Mouse (Mus musculus): ENCODE measurements at regions not wholly inside any gene's neighbourhood (a gene's known extent, or its start where the extent isn't known, plus 50 kb on each side); places are given as distances from the start of the nearest gene placed in this dataset.

GRCm38 (mm10) chr5:12209631-12210030 is 173.6 kb upstream of the Sema3d start:
- Histone ChIP-seq H3K36me3 (ENCODE audit: control insufficient read depth, insufficient read depth) (no peaks in the 10 kb centered on the region), H3K27ac (ENCODE audit: low read depth, low read length) (no peak overlapping the region), H3K4me1 (replicated peaks; ENCODE audit: control insufficient read depth, insufficient read depth, low read length) (no peaks in the 10 kb centered on the region), H3K27me3 (replicated peaks; ENCODE audit: control insufficient read depth, insufficient read depth, low read length) (no peaks in the 10 kb centered on the region), H3K4me3 (ENCODE audit: low read depth, low read length) (no peak overlapping the region), H3K9ac (ENCODE audit: low read depth, low read length) (no peak overlapping the region), H3K9me3 (ENCODE audit: control insufficient read depth) (no peaks in the 10 kb centered on the region), H3K4me2 (replicated peaks; ENCODE audit: low read depth) (no peak overlapping the region)
- 61% methylated on average over 1 of the region's 1 CpGs for WGBS
- TF ChIP-seq CTCF (IDR thresholded peaks at IDR 0.05; ENCODE audit: low read depth), result no peak
- ATAC-seq, result no peak

- Histone ChIP-seq H3K27ac (ENCODE audit: low read depth, low read length) (no peak overlapping the region), H3K4me1 (replicated peaks; ENCODE audit: control insufficient read depth, insufficient read depth, low read length) (no peaks in the 10 kb centered on the region), H3K27me3 (replicated peaks; ENCODE audit: control insufficient read depth, insufficient read depth, low read length) (no peaks in the 10 kb centered on the region), H3K36me3 (ENCODE audit: control insufficient read depth, insufficient read depth) (no peaks in the 10 kb centered on the region), H3K4me2 (replicated peaks; ENCODE audit: low read depth) (no peak overlapping the region), H3K9ac (ENCODE audit: low read depth, low read length) (no peak overlapping the region), H3K9me3 (ENCODE audit: control insufficient read depth) (no peaks in the 10 kb centered on the region), H3K4me3 (ENCODE audit: low read depth, low read length) (no peak overlapping the region)
- no peak for ATAC-seq
- TF ChIP-seq CTCF (IDR thresholded peaks at IDR 0.05; ENCODE audit: low read depth), result no peak
- 82% methylated on average over 3 of the region's 3 CpGs for WGBS
Measured at GRCm38 (mm10) chr5:12213448-12213847, 169.7 kb upstream of the Sema3d start.

DNA sequence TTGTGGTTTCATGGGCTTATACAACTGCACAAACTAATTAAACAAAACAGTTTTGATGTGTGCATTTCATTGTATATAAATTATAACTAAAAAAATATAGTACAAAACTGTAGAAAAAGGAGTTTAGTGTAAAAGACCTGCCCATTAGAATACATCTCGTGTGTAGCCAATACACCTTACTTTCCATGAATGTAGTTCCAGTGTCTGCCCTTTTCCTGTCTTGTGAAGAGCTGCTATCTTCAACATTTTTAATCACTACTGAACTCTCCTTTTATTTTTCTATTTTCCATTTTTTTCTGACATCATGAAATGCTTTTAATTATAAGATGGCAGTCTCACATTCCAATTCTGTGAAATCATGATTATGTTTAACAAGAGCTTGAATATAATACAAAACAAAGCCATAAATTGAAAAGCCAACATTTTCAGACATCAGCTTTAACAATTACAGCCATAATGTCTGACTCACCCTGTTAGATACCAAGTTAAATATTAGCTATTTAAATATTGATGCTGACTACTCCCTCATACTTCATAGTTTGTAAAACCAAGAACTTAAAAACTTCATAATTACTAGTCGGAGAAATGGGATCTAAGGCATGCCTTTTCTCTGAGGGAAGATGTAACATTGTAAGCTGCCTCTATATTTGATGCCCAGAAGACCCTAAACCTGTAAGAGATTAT is 163.6 kb upstream of the Sema3d start:
- Histone ChIP-seq H3K4me3 (ENCODE audit: low read depth, low read length) (no peak overlapping the region), H3K4me1 (replicated peaks; ENCODE audit: control insufficient read depth, insufficient read depth, low read length) (no peaks in the 10 kb centered on the region), H3K27me3 (replicated peaks; ENCODE audit: control insufficient read depth, insufficient read depth, low read length) (no peaks in the 10 kb centered on the region), H3K9me3 (ENCODE audit: control insufficient read depth) (no peaks in the 10 kb centered on the region), H3K27ac (ENCODE audit: low read depth, low read length) (no peak overlapping the region), H3K9ac (ENCODE audit: low read depth, low read length) (no peak overlapping the region), H3K4me2 (replicated peaks; ENCODE audit: low read depth) (no peak overlapping the region), H3K36me3 (ENCODE audit: control insufficient read depth, insufficient read depth) (no peaks in the 10 kb centered on the region)
- 45% methylated on average over 2 of the region's 2 CpGs for WGBS
- no peak for ATAC-seq
- TF ChIP-seq CTCF (IDR thresholded peaks at IDR 0.05; ENCODE audit: low read depth), result no peak

- Histone ChIP-seq H3K27me3 (replicated peaks; ENCODE audit: control insufficient read depth, insufficient read depth, low read length) (no peaks in the 10 kb centered on the region), H3K4me2 (replicated peaks; ENCODE audit: low read depth) (no peak overlapping the region), H3K9me3 (ENCODE audit: control insufficient read depth) (no peaks in the 10 kb centered on the region), H3K4me3 (ENCODE audit: low read depth, low read length) (no peak overlapping the region), H3K4me1 (replicated peaks; ENCODE audit: control insufficient read depth, insufficient read depth, low read length) (no peaks in the 10 kb centered on the region), H3K9ac (ENCODE audit: low read depth, low read length) (no peak overlapping the region), H3K36me3 (ENCODE audit: control insufficient read depth, insufficient read depth) (no peaks in the 10 kb centered on the region), H3K27ac (ENCODE audit: low read depth, low read length) (no peak overlapping the region)
- TF ChIP-seq CTCF (IDR thresholded peaks at IDR 0.05; ENCODE audit: low read depth), result no peak
- WGBS, result 78% methylated on average over 1 of the region's 1 CpGs
- no peak for ATAC-seq
Measured at GRCm38 (mm10) chr5:12222622-12223021, 160.6 kb upstream of the Sema3d start.

DNA sequence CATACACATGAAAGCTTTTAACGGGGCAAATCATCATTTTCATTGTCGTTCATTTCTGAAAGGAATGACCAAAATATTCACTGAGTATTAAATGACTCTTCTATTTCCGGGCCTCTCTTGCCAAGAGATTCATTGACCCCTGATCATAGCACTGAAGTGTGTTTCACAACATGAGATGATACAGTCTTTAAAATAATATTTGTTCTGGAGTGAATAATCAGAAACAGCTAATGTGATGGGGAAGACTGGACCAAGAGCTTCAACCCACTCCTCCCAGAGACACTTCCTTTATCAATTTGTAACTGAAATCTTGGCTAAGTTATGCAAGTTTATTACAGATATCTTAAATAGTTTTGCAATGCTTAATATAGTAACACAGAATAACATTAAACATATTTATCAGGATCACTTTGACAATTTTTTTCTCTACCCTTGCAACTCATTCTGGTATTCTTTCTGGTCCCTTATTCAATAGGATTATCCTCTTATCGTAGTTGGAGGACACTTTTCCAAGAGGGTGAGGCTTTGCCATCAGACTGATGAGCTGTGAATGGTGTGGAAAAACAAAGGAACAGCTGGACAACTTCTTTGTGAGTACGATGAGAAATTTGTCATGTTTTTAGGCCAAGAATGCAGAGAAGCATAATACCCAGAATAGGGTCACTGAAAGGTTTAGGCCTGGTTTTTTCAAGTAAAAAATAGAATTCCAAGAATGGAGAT is 149.6 kb upstream of the Sema3d start:
- no peak for ATAC-seq
- Histone ChIP-seq H3K4me2 (replicated peaks; ENCODE audit: low read depth) (no peak overlapping the region), H3K9ac (ENCODE audit: low read depth, low read length) (no peak overlapping the region), H3K27me3 (replicated peaks; ENCODE audit: control insufficient read depth, insufficient read depth, low read length) (no peaks in the 10 kb centered on the region), H3K4me1 (replicated peaks; ENCODE audit: control insufficient read depth, insufficient read depth, low read length) (no peaks in the 10 kb centered on the region), H3K9me3 (ENCODE audit: control insufficient read depth) (no peaks in the 10 kb centered on the region), H3K27ac (ENCODE audit: low read depth, low read length) (no peak overlapping the region), H3K4me3 (ENCODE audit: low read depth, low read length) (no peak overlapping the region), H3K36me3 (ENCODE audit: control insufficient read depth, insufficient read depth) (no peaks in the 10 kb centered on the region)
- WGBS, result 71% methylated on average over 5 of the region's 5 CpGs
- TF ChIP-seq CTCF (IDR thresholded peaks at IDR 0.05; ENCODE audit: low read depth), result no peak

- Histone ChIP-seq H3K4me2 (replicated peaks; ENCODE audit: low read depth) (no peak overlapping the region), H3K27me3 (replicated peaks; ENCODE audit: control insufficient read depth, insufficient read depth, low read length) (no peaks in the 10 kb centered on the region), H3K4me3 (ENCODE audit: low read depth, low read length) (no peak overlapping the region), H3K9me3 (ENCODE audit: control insufficient read depth) (no peaks in the 10 kb centered on the region), H3K27ac (ENCODE audit: low read depth, low read length) (no peak overlapping the region), H3K9ac (ENCODE audit: low read depth, low read length) (no peak overlapping the region), H3K36me3 (ENCODE audit: control insufficient read depth, insufficient read depth) (no peaks in the 10 kb centered on the region), H3K4me1 (replicated peaks; ENCODE audit: control insufficient read depth, insufficient read depth, low read length) (no peaks in the 10 kb centered on the region)
- TF ChIP-seq CTCF (IDR thresholded peaks at IDR 0.05; ENCODE audit: low read depth), result no peak
- ATAC-seq, result no peak
- 24% methylated on average over 9 of the region's 9 CpGs for WGBS
Measured at GRCm38 (mm10) chr5:12243179-12243805, 139.9 kb upstream of the Sema3d start.
